Mouse (Mus musculus) embryonic facial prominence, embryonic 14.5 days (tissue): ENCODE data around the gene Atp6v1c2. TPM values are rescaled to one million over a fixed set of nuclear protein-coding genes. Genes with fewer than 3 reads are reported as not detected.

Experiments
- ATAC-seq: fragments of 200-750 bp; cut with Nextera tagmentation; 2 replicates; pipeline ENCODE4 v1.8.0; 2017; ENCODE audit warnings: low read depth, moderate number of reproducible peaks, moderate TSS enrichment
- DNase-seq: peaks from one replicate; pipeline ENCODE4 v3.0.0-alpha.2; 2015; ENCODE audit warnings: low spot score
- H3K27ac ChIP-seq: fragments of 300-500 bp; sonication (generic); replicated peaks from 2 replicates; pipeline ENCODE4 v1.5.1; 2014; ENCODE audit warnings: low read depth, mild to moderate bottlenecking, low read length, moderate library complexity
- H3K27me3 ChIP-seq: fragments of 300-500 bp; sonication (generic); replicated peaks from 2 replicates; pipeline ENCODE4 v1.6.1; 2014; ENCODE audit warnings: low read length; ENCODE audit not compliant: control insufficient read depth, insufficient read depth
- H3K36me3 ChIP-seq: fragments of 300-500 bp; sonication (generic); 2 replicates; pipeline ENCODE4 v1.6.1; 2014; ENCODE audit warnings: low read length, mixed read lengths; ENCODE audit not compliant: control insufficient read depth, insufficient read depth
- H3K4me1 ChIP-seq: fragments of 300-500 bp; sonication (generic); 2 replicates; pipeline ENCODE4 v1.6.1; 2014; ENCODE audit warnings: antibody characterized with exemption, low read length; ENCODE audit not compliant: control insufficient read depth, insufficient read depth
- H3K4me2 ChIP-seq: fragments of 300-500 bp; sonication (generic); 2 replicates; pipeline ENCODE4 v1.6.1; 2014; ENCODE audit warnings: low read depth, mild to moderate bottlenecking, low read length, moderate library complexity, mixed read lengths
- H3K4me3 ChIP-seq: fragments of 300-500 bp; sonication (generic); 2 replicates; pipeline ENCODE4 v1.5.1; 2014; ENCODE audit warnings: low read depth, mild to moderate bottlenecking, low read length
- H3K9ac ChIP-seq: fragments of 300-500 bp; sonication (generic); 2 replicates; pipeline ENCODE4 v1.6.1; 2014; ENCODE audit warnings: low read depth, mild to moderate bottlenecking, low read length, moderate library complexity, mixed read lengths
- H3K9me3 ChIP-seq: fragments of 300-500 bp; sonication (generic); 2 replicates; pipeline ENCODE4 v1.6.1; 2016; ENCODE audit warnings: low read length; ENCODE audit not compliant: control insufficient read depth
- WGBS: fragments of 180-500 bp; shearing (Covaris S2); extraction: QIAGEN DNeasy Blood & Tissue Kit; methylation state at CpG from one replicate; pipeline ENCODE4 v1.1.7; 2014; 5-methylcytosine and 5-hydroxymethylcytosine counted together
- polyA plus RNA-seq: library from polyadenylated mRNA; unstranded; fragments of >200 nt; fragmentation: Nextera tagmentation; extraction: Ambion mirVana; gene quantifications from 2 replicates; pipeline ENCODE4 v1.2.1, GENCODE M21; 2014

Atp6v1c2 gene
- polyA plus RNA-seq, 1 experiment from 2014 or later: 3.9 TPM

DNA sequence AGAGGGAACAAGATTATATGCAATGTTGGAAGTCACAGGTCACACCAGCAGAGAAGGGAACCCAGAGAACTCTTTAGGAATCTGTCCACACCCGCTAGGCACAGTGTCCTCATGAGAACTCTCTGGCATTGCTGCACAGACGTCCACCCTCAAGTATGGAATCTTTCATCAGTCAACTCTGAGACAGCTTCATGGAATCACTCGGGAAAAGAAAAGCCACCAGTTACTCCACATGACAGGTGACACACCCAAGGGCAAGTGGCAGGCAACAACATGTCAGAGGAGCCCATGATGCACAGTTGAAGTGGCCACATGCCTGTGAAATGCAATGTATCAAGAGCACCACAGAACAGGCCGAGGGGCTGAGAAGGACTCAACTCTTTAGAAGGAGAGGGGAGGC is 11.2 kb downstream of the Atp6v1c2 start:
- H3K4me3 ChIP-seq: no peak overlapping the region
- no peaks in the 10 kb centered on the region for H3K9me3 ChIP-seq
- no peak overlapping the region for H3K27ac ChIP-seq
- no peak overlapping the region for H3K4me2 ChIP-seq
- H3K27me3 ChIP-seq: peaks cover 3% of the 10 kb centered on the region
- no peaks in the 10 kb centered on the region for H3K36me3 ChIP-seq
- DNase-seq (no peak), ATAC-seq (no peak)
- H3K9ac ChIP-seq: no peak overlapping the region
- no peaks in the 10 kb centered on the region for H3K4me1 ChIP-seq
- WGBS: 58% methylated on average over 4 of the region's 4 CpGs

- H3K9me3 ChIP-seq: no peaks in the 10 kb centered on the region
- H3K27ac ChIP-seq: no peak overlapping the region
- ATAC-seq: no peak
Measured at GRCm38 (mm10) chr12:17316096-17316495, 13.1 kb downstream of the Atp6v1c2 start.

GRCm38 (mm10) chr12:17310852-17311839 is 18.0 kb downstream of the Atp6v1c2 start:
- ATAC-seq (peak; percentile 87; the same call in 1 of the 2 replicates), DNase-seq (peak; percentile 73)
- WGBS: 55% methylated on average over 16 of the region's 16 CpGs
- H3K4me3 ChIP-seq: no peak overlapping the region
- H3K9me3 ChIP-seq: no peaks in the 10 kb centered on the region
- H3K4me2 ChIP-seq: no peak overlapping the region
- H3K27me3 ChIP-seq: no peaks in the 10 kb centered on the region
- no peaks in the 10 kb centered on the region for H3K4me1 ChIP-seq
- no peak overlapping the region for H3K27ac ChIP-seq
- H3K9ac ChIP-seq: no peak overlapping the region
- H3K36me3 ChIP-seq: no peaks in the 10 kb centered on the region

More at GRCm38 (mm10) chr12:17316096-17316495, 13.1 kb downstream of the Atp6v1c2 start:
- Histone ChIP-seq H3K36me3 (no peaks in the 10 kb centered on the region), H3K4me1 (no peaks in the 10 kb centered on the region), H3K4me3 (no peak overlapping the region), H3K9ac (no peak overlapping the region), H3K4me2 (no peak overlapping the region), H3K27me3 (no peaks in the 10 kb centered on the region)
- no peak for DNase-seq
- 83% methylated on average over 5 of the region's 5 CpGs for WGBS

DNA sequence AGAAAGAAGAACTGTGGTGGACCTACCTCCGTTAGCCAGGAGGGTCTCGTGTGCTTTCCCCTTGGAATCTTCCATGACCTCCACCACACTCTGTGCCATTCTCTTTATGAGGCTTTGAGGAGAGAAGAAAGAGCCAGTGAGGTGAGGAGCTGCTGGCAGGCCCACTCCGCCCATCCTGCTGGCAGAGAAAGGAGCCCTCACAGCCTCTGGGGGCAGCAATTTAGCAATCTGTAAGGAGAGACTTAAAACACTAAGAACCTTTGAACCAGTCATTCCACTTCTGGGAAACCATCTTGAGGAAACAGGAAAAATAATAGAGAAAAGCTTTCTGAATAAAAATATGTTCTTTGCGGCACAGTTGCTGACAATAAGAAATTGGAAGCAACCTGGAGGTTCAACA is 20.9 kb downstream of the Atp6v1c2 start:
- Histone ChIP-seq H3K27ac (no peak overlapping the region), H3K4me2 (no peak overlapping the region), H3K36me3 (no peaks in the 10 kb centered on the region), H3K4me1 (no peaks in the 10 kb centered on the region), H3K9ac (no peak overlapping the region), H3K4me3 (no peak overlapping the region), H3K27me3 (no peaks in the 10 kb centered on the region), H3K9me3 (no peaks in the 10 kb centered on the region)
- DNase-seq (peak; percentile 67), ATAC-seq (peak; percentile 64; the same call in 1 of the 2 replicates)
- WGBS: 30% methylated on average over 4 of the region's 4 CpGs

GRCm38 (mm10) chr12:17305445-17305844 is 23.7 kb downstream of the Atp6v1c2 start:
- no peak overlapping the region for H3K9ac ChIP-seq
- no peak overlapping the region for H3K4me3 ChIP-seq
- WGBS: 89% methylated on average over 7 of the region's 7 CpGs

DNA sequence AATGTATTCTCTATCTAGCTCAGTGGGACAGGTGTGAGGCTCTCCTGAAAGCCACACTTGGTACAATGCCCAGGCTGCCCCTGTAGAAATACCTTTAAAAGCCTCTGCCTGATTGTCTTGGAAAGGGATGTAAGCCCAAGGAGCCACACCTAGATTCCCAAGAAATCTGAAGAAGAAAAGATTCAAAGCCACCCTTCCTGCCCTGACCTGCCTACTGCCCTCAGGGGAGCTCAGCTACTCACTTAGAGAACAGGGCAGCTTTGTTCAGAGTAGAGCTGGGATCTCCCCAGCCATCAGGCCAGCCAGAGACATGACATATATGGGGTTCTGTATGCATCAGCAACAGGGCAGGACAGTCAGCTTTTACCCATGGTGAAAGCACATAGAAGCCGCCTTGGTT is 29.3 kb downstream of the Atp6v1c2 start:
- Histone ChIP-seq H3K27me3 (no peaks in the 10 kb centered on the region), H3K4me2 (no peak overlapping the region), H3K4me1 (no peaks in the 10 kb centered on the region), H3K9ac (no peak overlapping the region), H3K4me3 (no peak overlapping the region), H3K27ac (no peak overlapping the region), H3K9me3 (no peaks in the 10 kb centered on the region), H3K36me3 (no peaks in the 10 kb centered on the region)
- DNase-seq (peak; percentile 47), ATAC-seq (peak; percentile 41; the same call in 1 of the 2 replicates)
- 86% methylated on average over 1 of the region's 1 CpGs for WGBS

More at GRCm38 (mm10) chr12:17305445-17305844, 23.7 kb downstream of the Atp6v1c2 start:
- DNase-seq (no peak), ATAC-seq (no peak)
- Histone ChIP-seq H3K4me1 (no peaks in the 10 kb centered on the region), H3K27ac (no peak overlapping the region), H3K27me3 (no peaks in the 10 kb centered on the region), H3K4me2 (no peak overlapping the region), H3K9me3 (no peaks in the 10 kb centered on the region), H3K36me3 (no peaks in the 10 kb centered on the region)

GRCm38 (mm10) chr12:17296899-17297298 is 32.3 kb downstream of the Atp6v1c2 start:
- Histone ChIP-seq H3K9me3 (no peaks in the 10 kb centered on the region), H3K4me2 (no peak overlapping the region), H3K27ac (no peak overlapping the region), H3K4me1 (no peaks in the 10 kb centered on the region), H3K9ac (no peak overlapping the region), H3K27me3 (no peaks in the 10 kb centered on the region), H3K36me3 (no peaks in the 10 kb centered on the region), H3K4me3 (no peak overlapping the region)
- DNase-seq: no peak
- WGBS: 77% methylated on average over 2 of the region's 2 CpGs
- ATAC-seq: no peak

DNA sequence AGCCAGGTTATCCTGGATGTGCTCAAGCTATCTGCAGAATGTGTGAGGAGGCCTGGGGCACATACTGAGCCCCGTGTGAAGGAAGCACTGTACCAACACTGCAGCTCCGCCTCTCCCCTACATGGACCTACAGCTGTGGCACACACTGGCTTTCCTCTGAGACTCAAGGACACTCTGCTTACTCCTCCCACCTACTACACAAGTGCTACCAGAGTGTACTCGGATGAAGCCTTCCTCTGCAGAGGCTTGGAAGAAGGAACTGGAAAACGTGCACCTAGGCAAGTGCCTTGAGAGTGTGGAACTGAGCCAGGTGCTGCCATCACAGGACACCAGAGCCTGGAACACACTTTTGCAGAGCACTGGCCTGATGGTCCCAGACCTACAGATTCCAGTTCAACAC is 38.6 kb downstream of the Atp6v1c2 start:
- WGBS: 61% methylated on average over 4 of the region's 4 CpGs
- no peak overlapping the region for H3K27ac ChIP-seq
- no peak overlapping the region for H3K9ac ChIP-seq
- peaks cover 9% of the 10 kb centered on the region; the same call in 1 of the 2 replicates for H3K4me1 ChIP-seq
- DNase-seq: no peak
- no peak overlapping the region for H3K4me2 ChIP-seq
- no peaks in the 10 kb centered on the region for H3K9me3 ChIP-seq
- H3K36me3 ChIP-seq: peaks cover 4% of the 10 kb centered on the region; the same call in 1 of the 2 replicates
- ATAC-seq: no peak
- H3K27me3 ChIP-seq: no peaks in the 10 kb centered on the region
- no peak overlapping the region for H3K4me3 ChIP-seq
